Mouse (Mus musculus) midbrain, embryonic 14.5 days (tissue): ENCODE data around the gene Cxcr2. TPM values are rescaled to one million over a fixed set of nuclear protein-coding genes. Genes with fewer than 3 reads are reported as not detected.
A peak's percentile ranks its signal among the peaks of the same experiment; 100 is the strongest.

Experiments used
- ATAC-seq: fragments of 200-750 bp; cut with Nextera tagmentation; 2 replicates; pipeline ENCODE4 v1.8.0; 2017; ENCODE audit warnings: moderate number of reproducible peaks, moderate library complexity; ENCODE audit not compliant: low FRiP score, low TSS enrichment
- DNase-seq: peaks from one replicate; pipeline ENCODE4 v3.0.0-alpha.2; 2015
- H3K27ac ChIP-seq: fragments of 300-500 bp; sonication (generic); replicated peaks from 2 replicates; pipeline ENCODE4 v1.5.1; 2014; ENCODE audit warnings: mild to moderate bottlenecking, low read depth, low read length, moderate library complexity
- H3K27me3 ChIP-seq: fragments of 300-500 bp; sonication (generic); 2 replicates; pipeline ENCODE4 v1.6.1; 2014; ENCODE audit warnings: low read length, control low read depth, mixed read lengths; ENCODE audit not compliant: control insufficient read depth, insufficient read depth
- H3K36me3 ChIP-seq: fragments of 300-500 bp; sonication (generic); 2 replicates; pipeline ENCODE4 v1.6.1; 2014; ENCODE audit warnings: low read length, control low read depth; ENCODE audit not compliant: control insufficient read depth, insufficient read depth
- H3K4me1 ChIP-seq: fragments of 300-500 bp; sonication (generic); 2 replicates; pipeline ENCODE4 v1.6.1; 2014; ENCODE audit warnings: mild to moderate bottlenecking, antibody characterized with exemption, low read length, control low read depth; ENCODE audit not compliant: control insufficient read depth, insufficient read depth
- H3K4me2 ChIP-seq: fragments of 300-500 bp; sonication (generic); 2 replicates; pipeline ENCODE4 v1.6.1; 2014; ENCODE audit warnings: mild to moderate bottlenecking, low read length, moderate library complexity
- H3K4me3 ChIP-seq: fragments of 300-500 bp; sonication (generic); replicated peaks from 2 replicates; pipeline ENCODE4 v1.5.1; 2014; ENCODE audit warnings: low read depth, low read length
- H3K9ac ChIP-seq: fragments of 300-500 bp; sonication (generic); replicated peaks from 2 replicates; pipeline ENCODE4 v1.6.1; 2014; ENCODE audit warnings: mild to moderate bottlenecking, low read length, moderate library complexity
- H3K9me3 ChIP-seq: fragments of 300-500 bp; sonication (generic); 2 replicates; pipeline ENCODE4 v1.6.1; 2016; ENCODE audit warnings: low read length, control low read depth, mixed read lengths; ENCODE audit not compliant: control insufficient read depth
- WGBS: fragments of 180-500 bp; shearing (Covaris S2); extraction: QIAGEN DNeasy Blood & Tissue Kit; methylation state at CpG from one replicate; pipeline ENCODE4 v1.1.7; 2014; 5-methylcytosine and 5-hydroxymethylcytosine counted together
- polyA plus RNA-seq: library from polyadenylated mRNA; unstranded; fragments of >200 nt; fragmentation: Nextera tagmentation; extraction: Ambion mirVana; gene quantifications from 2 replicates; pipeline ENCODE4 v1.2.1, GENCODE M21; 2014

Cxcr2 gene
- polyA plus RNA-seq, result not detected in 2 replicates

DNA sequence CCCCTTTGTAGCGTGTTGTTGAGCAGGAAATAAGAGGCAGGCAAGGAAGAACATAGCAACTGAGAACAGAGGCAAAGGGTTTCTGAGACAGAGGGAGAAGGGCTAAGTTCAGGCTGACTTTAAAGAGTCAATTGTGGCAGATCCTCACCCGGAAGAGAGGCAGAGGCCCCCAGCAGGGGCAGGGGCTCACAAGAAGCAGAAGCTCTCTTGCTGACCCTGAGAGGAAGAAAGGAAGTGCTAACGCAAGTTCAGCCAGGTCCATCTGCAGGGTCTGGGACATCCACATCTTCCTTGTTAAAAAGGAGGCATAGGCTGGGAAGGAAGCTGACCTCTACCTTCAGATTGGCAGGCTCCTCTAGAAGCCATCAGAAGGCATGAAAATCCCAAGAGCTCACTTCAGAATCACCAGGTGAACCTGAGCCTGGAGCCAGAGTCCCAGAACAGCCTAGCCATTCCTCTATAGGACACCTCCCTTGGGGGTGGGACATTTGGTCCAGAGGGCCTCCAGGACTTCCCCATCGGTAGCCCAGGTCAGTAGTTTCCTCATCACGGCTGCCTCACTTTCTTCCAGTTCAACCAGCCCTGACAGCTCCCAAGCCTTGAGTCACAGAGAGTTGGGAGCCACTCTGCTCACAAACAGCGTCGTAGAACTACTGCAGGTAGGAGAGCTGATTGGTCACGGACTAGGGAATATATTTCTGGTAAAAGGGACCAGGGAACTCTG is at the start of gene Cxcr2:
Gene Cxcr2 (plus strand): TSS at position 529 of the 724 bp plus-strand sequence.
- Histone ChIP-seq H3K27ac (no peak within 1 kb of the TSS), H3K36me3 (no peaks in the 10 kb centered on the region), H3K4me2 (no peak within 1 kb of the TSS), H3K4me3 (no peak within 1 kb of the TSS), H3K27me3 (no peaks in the 10 kb centered on the region), H3K4me1 (no peaks in the 10 kb centered on the region), H3K9me3 (no peaks in the 10 kb centered on the region), H3K9ac (no peak within 1 kb of the TSS)
- WGBS, result 85% methylated on average over 8 of the region's 8 CpGs
- DNase-seq (no peak), ATAC-seq (no peak)

DNA sequence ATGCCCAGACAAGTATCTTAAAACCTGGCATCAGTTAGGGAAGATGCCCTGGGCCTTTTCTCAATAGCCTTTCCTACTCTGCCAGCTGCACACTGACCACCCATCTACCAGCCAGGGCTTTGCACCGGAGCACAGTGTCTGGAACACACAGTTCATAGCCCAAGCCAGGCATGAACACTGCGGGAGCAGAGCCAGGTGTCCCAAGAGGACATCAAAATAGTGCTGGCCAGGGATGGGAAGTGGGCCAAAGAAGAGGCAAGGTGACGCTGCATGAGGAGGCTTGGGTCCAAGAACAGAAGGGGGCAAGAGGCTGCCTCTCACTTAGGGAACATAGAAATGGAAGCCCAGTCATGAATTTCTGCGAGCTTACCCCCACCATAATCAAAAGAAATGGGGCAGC is 48.1 kb upstream of the Cxcr2 start:
- no peak overlapping the region for H3K9ac ChIP-seq
- ATAC-seq (no peak), DNase-seq (no peak)
- WGBS, result 92% methylated on average over 4 of the region's 4 CpGs
- H3K4me3 ChIP-seq, result no peak overlapping the region
- no peak overlapping the region for H3K27ac ChIP-seq
- no peaks in the 10 kb centered on the region for H3K36me3 ChIP-seq
- no peaks in the 10 kb centered on the region for H3K9me3 ChIP-seq
- H3K27me3 ChIP-seq, result no peaks in the 10 kb centered on the region
- H3K4me1 ChIP-seq, result peaks cover 16% of the 10 kb centered on the region
- H3K4me2 ChIP-seq, result no peak overlapping the region

DNA sequence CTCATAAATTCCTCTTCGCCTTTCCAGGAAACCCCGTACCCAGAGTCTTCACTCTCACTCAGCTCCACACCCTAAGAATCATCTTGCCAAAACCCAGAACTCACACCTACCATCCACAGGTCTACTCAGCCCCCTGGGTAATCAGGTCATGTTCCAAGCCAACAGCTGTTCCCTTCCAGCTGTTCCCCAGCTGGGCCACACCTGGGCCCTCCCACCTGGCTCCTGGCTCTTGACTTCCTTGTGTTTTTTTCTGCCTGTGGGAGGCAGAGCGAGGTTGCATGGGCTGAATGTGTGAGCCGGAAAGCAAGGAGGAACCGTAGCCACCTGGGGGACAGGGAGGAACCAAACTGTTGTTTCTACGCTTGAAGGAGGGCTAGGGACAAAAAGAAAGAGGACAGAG is 47.6 kb upstream of the Cxcr2 start:
- Histone ChIP-seq H3K4me1 (peaks cover 21% of the 10 kb centered on the region), H3K4me2 (no peak overlapping the region), H3K9ac (no peak overlapping the region), H3K27ac (no peak overlapping the region), H3K36me3 (no peaks in the 10 kb centered on the region), H3K9me3 (no peaks in the 10 kb centered on the region), H3K27me3 (no peaks in the 10 kb centered on the region), H3K4me3 (no peak overlapping the region)
- DNase-seq (no peak), ATAC-seq (no peak)
- WGBS, result 69% methylated on average over 6 of the region's 6 CpGs

DNA sequence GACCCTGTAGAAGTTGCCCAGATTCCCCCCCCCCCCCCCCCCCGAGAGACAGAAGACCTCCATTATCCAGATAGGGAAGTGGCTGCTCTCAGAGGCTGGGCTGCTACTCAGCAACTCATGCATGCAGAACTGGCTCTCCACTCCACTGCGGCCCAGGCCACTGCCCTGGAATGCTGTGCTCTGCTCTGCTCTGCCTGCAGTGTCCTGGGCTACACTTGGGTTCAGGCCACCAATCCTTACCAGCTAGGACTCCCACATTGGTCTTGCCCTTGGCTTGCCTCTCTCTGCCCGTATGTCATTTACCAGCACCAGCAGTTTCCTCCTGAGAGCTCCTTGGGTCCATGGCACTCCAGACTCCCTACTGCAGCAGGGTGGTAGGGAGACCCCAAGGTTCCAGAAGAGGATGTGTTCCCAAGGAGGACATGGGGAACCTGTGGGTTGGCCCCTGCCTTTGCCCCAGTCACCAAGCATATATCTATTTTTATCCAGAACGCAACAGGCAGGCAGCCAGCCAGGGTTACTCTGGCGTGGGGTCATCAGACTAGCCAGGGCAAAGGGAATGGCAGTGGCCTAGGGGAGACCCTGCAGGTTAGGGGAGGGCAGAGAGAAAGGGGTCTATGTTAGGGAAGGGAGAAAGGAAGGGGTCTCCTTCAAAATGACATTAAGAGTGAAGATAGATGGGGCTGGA is 45.7 kb upstream of the Cxcr2 start:
- H3K9me3 ChIP-seq, result no peaks in the 10 kb centered on the region
- no peaks in the 10 kb centered on the region for H3K36me3 ChIP-seq
- no peak overlapping the region for H3K9ac ChIP-seq
- H3K4me1 ChIP-seq, result peaks cover 24% of the 10 kb centered on the region
- no peak overlapping the region for H3K27ac ChIP-seq
- ATAC-seq, result no peak
- H3K4me3 ChIP-seq, result no peak overlapping the region
- DNase-seq, result no peak
- no peaks in the 10 kb centered on the region for H3K27me3 ChIP-seq
- WGBS, result 68% methylated on average over 4 of the region's 5 CpGs
- H3K4me2 ChIP-seq, result no peak overlapping the region

DNA sequence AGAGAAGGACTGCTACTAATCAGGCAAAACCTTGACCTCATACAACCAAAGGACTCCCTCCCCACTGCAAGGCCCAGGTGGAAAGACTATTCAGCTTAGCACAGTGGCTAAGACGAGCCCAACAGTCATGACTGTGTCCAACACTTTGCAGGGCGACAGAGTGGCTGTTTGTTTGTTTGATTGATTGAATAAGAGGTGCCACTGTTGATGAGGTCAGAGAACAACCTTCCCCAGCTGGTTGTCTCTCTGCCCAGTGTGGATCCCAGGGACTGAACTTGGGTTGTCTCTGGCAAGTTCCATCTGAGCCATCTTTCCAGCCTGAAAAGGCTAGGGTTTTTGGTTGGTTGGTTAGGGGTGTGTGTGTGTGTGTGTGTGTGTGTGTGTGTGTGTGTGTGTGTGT is 44.1 kb upstream of the Cxcr2 start:
- Histone ChIP-seq H3K9ac (no peak overlapping the region), H3K9me3 (no peaks in the 10 kb centered on the region), H3K27ac (no peak overlapping the region), H3K27me3 (no peaks in the 10 kb centered on the region), H3K4me2 (no peak overlapping the region), H3K4me1 (peaks cover 15% of the 10 kb centered on the region), H3K36me3 (no peaks in the 10 kb centered on the region), H3K4me3 (no peak overlapping the region)
- 53% methylated on average over 2 of the region's 2 CpGs for WGBS
- ATAC-seq (no peak), DNase-seq (no peak)

DNA sequence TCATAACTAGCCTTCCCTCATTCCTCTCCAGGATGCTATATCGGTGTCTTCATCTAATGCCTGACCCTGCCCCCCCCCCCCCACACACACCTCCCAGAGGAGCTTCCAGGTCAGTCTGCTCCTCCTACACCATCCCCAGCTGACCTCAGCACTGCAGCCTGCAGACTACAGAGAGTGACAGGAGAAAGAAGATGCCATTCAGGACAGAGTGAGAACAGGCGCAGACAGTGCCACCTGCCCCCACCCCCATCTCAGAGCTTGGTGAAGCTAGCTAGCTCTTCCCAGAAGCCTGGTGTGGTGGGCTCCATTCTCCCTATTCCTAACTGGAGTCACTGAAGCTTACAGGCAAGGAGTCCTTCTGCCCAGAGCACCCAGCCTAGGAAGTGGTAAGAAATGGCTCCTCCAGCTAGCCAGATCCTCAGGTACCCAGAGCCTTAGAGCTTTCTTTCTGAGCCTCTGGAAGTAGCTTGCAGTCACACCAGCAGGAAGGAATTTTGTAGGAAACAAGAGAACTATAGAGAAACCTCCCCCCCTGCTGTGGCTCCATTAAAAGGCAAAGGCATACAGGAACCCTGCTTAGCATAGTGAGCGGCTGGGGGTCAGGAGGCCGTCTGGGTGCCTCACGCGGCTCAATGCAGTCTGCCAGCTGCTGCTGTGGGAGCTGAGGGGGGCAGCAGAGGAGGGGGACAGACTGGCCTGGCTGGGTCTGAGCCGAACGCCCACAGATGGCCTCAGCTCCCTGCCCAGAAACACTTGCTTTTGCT is 42.7 kb upstream of the Cxcr2 start:
- Histone ChIP-seq H3K4me3 (no peak overlapping the region), H3K4me2 (peak overlapping the region; percentile 17; the same call in 1 of the 2 replicates), H3K9me3 (no peaks in the 10 kb centered on the region), H3K9ac (no peak overlapping the region), H3K4me1 (peaks cover 15% of the 10 kb centered on the region), H3K27me3 (no peaks in the 10 kb centered on the region), H3K36me3 (no peaks in the 10 kb centered on the region), H3K27ac (peak overlapping the region; percentile 67)
- DNase-seq (peak; percentile 76), ATAC-seq (peak; percentile 82)
- WGBS, result 3% methylated on average over 8 of the region's 8 CpGs

DNA sequence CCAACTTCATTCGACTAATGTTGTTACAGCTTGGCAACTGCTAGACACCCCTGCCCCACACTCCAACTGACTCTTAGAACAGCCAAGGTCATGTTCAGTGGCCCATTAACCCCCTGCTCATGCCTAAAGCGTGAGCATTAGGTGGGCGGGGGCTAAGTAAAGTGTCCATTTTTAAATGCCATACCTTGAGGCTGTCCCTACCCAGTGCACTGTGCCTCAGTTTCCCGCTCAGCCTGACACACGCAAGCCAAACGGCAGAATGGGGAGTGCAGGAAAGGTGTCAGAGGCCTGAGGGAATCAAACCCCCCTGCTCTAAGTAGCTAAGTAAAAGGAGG is 42.1 kb upstream of the Cxcr2 start:
- H3K36me3 ChIP-seq, result no peaks in the 10 kb centered on the region
- peaks cover 15% of the 10 kb centered on the region for H3K4me1 ChIP-seq

DNA sequence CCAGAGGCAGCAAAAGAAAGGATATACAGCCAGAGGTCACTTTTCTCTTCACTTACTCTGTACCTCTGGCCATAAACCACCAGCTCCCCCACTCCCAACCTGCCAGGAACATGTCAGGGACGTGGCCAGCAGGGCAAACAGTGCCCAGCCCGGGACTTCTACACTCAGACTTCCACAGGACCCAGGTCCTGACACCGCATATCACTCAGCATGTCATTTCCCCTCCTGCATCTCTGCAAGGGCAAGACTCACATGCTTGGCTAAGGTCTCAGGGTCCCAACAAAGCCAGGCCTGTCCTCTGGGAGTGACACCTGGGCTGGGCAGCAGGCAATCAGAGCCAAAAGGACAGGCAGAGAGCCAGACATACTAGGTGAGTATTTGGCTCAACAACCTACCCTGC is 40.7 kb upstream of the Cxcr2 start:
- H3K4me1 ChIP-seq, result peaks cover 15% of the 10 kb centered on the region
- no peaks in the 10 kb centered on the region for H3K36me3 ChIP-seq
- no peaks in the 10 kb centered on the region for H3K27me3 ChIP-seq
- ATAC-seq (no peak), DNase-seq (no peak)
- no peaks in the 10 kb centered on the region for H3K9me3 ChIP-seq
- H3K4me3 ChIP-seq, result no peak overlapping the region
- 75% methylated on average over 3 of the region's 3 CpGs for WGBS
- H3K27ac ChIP-seq, result no peak overlapping the region
- no peak overlapping the region for H3K9ac ChIP-seq
- no peak overlapping the region for H3K4me2 ChIP-seq

More for the DNA sequence above, 42.1 kb upstream of the Cxcr2 start:
- no peak overlapping the region for H3K9ac ChIP-seq
- H3K27me3 ChIP-seq, result no peaks in the 10 kb centered on the region
- no peak overlapping the region for H3K4me3 ChIP-seq
- no peak overlapping the region for H3K4me2 ChIP-seq
- no peaks in the 10 kb centered on the region for H3K9me3 ChIP-seq
- peak overlapping the region; percentile 42; the same call in 1 of the 2 replicates for H3K27ac ChIP-seq
- WGBS, result 10% methylated on average over 6 of the region's 6 CpGs
- DNase-seq (no peak), ATAC-seq (no peak)
